Mouse (Mus musculus): Measurements from ENCODE around the gene Plppr3.

Plppr3 gene

GRCm38 (mm10) chr10:79853392-79853791 lies 21.0 kb downstream of the Plppr3 start:
- DNase-seq (ENCODE audit: low spot score in 2 of 2) = peak; percentile 91 to 96

DNA sequence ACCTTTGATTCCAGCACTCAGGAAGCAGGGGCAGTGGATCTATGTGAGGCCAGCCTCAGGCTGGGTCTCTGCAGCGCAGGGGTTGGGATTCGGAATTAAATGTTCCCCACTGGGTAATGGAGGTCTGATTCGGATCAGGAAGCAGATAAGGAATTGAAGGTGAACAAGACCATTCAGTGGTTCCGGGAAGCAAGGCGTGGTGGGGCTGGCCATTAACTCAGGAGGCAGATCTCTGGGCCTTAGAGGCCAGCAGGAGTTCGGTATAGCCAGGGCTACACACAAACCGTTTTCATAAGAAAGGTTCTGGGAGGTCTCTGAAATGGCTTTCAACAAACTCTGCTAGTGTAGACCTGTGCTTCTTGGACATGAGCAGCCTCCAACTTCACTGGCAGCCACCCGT lies 21.6 kb downstream of the Plppr3 start:
- peak in 1 of 2 experiments; percentile 34 for DNase-seq (ENCODE audit: low spot score in 2 of 2)

GRCm38 (mm10) chr10:79852107-79852789 lies 22.2 kb downstream of the Plppr3 start:
- no peak for DNase-seq (ENCODE audit: low spot score in 2 of 2)

DNA sequence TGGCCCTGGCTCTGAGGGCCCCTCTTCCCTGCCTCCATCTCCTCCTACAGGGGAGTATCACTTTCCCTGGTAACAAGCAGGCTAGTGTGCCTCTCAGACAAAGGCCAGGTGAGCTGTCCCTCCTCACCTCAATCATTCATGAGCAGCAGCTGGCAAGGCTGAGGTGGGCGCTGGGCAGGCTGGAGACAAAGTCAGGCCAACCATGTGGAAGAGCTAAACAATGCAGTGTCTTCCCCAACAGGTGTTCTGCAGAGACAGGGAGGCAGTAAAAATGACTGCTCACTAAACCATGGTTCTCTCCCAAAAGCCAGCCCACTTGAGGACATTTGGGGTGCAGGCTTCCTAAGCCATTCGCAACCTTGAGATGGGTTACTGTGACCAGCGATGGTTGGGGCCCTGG lies 22.8 kb downstream of the Plppr3 start:
- DNase-seq (ENCODE audit: low spot score in 2 of 2) = no peak

GRCm38 (mm10) chr10:79849941-79850628 lies 24.3 kb downstream of the Plppr3 start:
- DNase-seq (ENCODE audit: low spot score in 2 of 2) = no peak

DNA sequence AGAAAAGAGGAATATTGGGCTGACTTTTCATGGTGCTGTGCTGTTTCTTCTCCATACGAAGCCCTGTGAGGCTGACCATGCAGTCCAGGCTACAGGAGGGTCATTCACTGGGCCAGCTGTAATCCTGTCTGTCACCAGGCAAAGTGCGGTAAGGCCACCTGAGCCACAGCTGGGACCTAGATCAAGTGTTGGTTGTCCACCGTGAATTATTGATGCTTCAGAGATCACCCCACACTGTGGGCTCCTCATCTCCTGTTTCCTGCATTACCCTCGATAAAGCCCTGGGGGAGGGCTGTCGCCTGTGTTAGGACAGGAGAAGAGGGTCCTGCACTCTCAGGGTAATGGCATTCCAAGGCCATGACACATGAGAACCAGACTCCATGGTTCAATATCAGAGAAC lies 27.9 kb downstream of the Plppr3 start:
- no peak for DNase-seq (ENCODE audit: low spot score in 2 of 2)

- no peak for DNase-seq (ENCODE audit: low spot score in 2 of 2)
Measured at GRCm38 (mm10) chr10:79843476-79843875, 31.0 kb downstream of the Plppr3 start.

DNA sequence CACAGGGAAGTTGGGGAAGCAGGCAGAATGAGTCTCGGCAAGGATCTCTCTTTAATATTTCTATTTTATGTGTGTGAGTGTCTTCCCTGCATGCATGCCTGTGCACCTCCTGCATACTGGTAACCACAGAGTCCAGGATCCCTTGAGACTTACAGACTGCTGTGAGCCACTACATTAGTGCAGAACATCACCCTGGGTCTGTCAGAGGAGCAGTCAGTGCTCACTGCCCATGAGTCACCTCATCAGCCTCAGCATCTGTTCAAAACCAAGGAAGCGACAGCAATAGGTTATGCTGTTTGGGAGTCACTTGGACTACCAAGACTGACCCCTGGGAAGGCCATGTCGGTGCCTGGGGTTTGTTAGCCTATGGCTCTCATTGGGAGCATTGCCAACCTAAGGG lies 32.1 kb downstream of the Plppr3 start:
- DNase-seq (ENCODE audit: low spot score in 2 of 2) = no peak

- peak in 1 of 2 experiments; percentile 62 for DNase-seq (ENCODE audit: low spot score in 2 of 2)
Measured at GRCm38 (mm10) chr10:79840644-79841551, 33.5 kb downstream of the Plppr3 start.

DNA sequence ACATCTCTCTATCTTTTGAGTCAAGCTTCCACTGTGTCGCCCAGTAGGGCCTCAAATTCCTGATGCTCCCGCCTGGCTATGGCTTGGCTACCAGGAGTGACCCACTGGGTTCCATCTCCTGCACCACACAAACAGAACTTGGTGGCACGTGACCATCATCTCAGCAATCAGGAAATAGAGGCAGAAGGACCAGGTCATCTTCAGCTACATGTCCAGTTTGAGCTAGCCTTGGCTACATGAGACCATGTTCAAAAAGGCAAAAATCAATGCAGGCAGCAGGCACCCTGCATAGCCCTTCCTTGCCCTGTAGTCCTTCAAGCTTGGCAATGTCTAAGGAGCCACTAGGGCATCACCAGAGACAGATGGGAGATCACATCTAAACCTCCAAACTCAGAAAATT lies 34.3 kb downstream of the Plppr3 start:
- no peak for DNase-seq (ENCODE audit: low spot score in 2 of 2)

DNA sequence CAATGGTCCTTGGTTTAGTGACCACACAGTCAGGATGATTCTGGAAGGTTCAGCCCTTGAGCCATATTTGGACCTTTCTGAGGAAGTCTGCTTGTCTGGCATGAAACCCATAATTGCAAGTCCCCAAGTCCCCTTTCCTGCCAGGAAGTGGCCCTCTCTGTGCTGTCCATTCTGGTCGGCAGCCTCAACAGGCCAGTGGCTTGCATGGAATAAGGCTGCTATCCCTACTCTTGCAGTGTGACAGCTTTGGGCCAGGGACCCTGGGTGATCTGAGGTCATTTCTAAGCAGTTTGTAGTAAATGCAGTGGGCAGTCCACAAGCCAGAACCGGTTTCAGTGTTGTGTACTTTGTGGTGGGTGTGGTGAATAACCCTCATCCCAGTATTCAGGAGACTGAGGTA lies 36.3 kb downstream of the Plppr3 start:
- DNase-seq (ENCODE audit: low spot score in 2 of 2) = no peak

- no peak for DNase-seq (ENCODE audit: low spot score in 2 of 2)
Measured at GRCm38 (mm10) chr10:79836918-79837317, 37.5 kb downstream of the Plppr3 start.

- peak; percentile 66 to 76 for DNase-seq (ENCODE audit: low spot score in 2 of 2)
Measured at GRCm38 (mm10) chr10:79834769-79835398, 39.5 kb downstream of the Plppr3 start.

DNA sequence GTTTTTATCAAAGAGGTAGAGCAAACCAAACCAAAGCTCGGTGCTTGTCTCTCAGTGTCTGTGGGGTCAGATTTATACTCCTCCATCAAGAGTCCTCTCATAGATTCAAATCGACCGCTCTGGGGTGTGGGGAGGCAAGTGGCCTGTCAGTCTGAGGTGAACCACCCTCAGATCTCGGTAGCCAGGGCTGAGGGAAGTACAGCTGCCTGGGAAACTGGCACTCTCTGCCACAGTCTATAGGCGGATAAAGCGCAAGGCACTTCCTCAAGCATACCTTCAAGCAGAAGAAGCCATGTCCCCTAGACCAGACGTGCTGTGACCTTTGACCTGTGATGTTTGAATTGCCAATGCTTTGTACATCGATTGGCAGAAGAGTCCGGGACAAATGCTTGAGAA lies 41.6 kb downstream of the Plppr3 start:
- DNase-seq (ENCODE audit: low spot score in 2 of 2) = no peak

GRCm38 (mm10) chr10:79832026-79832785 lies 42.2 kb downstream of the Plppr3 start:
- no peak for DNase-seq (ENCODE audit: low spot score in 2 of 2)

DNA sequence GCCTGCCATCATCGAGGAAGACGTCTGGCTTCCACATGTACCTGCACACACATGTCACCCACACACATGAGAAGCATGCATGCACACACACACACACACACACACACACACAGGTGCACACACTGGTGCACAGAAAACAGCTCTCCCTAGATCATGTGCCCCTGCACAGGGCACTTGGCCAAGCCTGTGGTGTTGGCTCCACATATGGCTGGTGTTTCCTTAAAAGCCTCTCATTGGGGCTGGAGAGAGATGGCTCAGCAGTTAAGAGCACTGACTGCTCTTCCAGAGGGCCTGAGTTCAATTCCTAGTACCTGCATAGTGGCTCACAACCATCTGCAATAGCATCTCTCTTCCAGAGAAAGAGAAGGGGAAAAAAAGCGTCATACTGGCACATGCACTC lies 42.9 kb downstream of the Plppr3 start:
- no peak for DNase-seq (ENCODE audit: low spot score in 2 of 2)

DNA sequence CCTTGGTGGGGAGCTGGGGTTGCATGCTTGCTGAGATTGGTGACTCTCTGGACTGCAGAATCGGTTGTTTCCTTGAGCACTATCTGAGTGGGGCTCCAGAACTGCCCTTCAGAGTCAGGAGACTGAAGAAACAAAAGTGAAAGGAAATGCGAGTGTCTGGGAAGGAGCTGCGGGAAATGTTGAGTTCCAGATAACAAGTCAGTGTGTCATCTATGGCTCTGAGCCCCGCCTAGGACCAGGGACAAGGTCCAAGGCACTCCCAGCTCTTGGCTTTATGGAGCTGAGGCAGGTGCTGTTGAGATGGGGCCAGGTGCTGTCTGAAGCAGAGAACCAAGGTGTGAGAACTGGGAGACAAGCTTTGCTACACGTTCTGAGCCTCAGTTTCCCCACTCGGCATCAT lies 50.0 kb downstream of the Plppr3 start:
- DNase-seq (ENCODE audit: low spot score in 2 of 2) = no peak

DNA sequence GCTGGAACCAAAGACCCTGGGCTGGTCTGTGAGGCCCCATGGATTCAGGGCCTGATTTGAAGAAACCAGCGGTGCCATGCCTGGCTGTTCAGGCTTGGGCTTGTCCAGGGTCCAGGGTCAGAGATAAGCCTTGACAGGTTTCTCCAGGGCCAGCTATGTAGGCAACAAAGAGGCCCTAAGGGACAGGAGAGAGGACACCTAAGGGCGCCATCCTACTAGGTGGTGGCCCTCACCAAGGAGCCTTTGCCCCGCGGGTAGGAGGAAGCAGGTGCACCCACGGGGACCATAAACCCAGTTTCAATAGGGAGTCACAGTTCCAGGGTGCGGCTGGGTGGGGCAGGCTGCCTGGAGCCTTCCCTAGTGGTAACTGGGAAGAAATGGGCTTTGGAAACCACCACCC lies 51.4 kb downstream of the Plppr3 start:
- DNase-seq (ENCODE audit: low spot score in 2 of 2) = no peak

- DNase-seq (ENCODE audit: low spot score in 2 of 2) = no peak
Measured at GRCm38 (mm10) chr10:79822372-79822771, 52.1 kb downstream of the Plppr3 start.

GRCm38 (mm10) chr10:79821731-79822130 lies 52.7 kb downstream of the Plppr3 start:
- no peak for DNase-seq (ENCODE audit: low spot score in 2 of 2)

- DNase-seq (ENCODE audit: low spot score in 2 of 2) = no peak
Measured at GRCm38 (mm10) chr10:79820782-79821181, 53.7 kb downstream of the Plppr3 start, which contains the start of gene Misp. Misp (plus strand) TSS chr10:79820989.
